Mouse (Mus musculus) small intestine, adult 2 months (tissue): ENCODE measurements around the gene Ints12.

Experiments used
- CTCF ChIP-seq: fragments of 200-500 bp; IDR thresholded peaks from 2 replicates; pipeline ENCODE4 v1.5.1; 2012; ENCODE audit warnings: low read depth, mild to moderate bottlenecking, control low read depth, inconsistent platforms, low read length, moderate library complexity, mixed read lengths; ENCODE audit not compliant: insufficient replicate concordance, insufficient read length; ENCODE audit errors: extremely low read depth
- POLR2A ChIP-seq: fragments of 200-500 bp; IDR thresholded peaks from 2 replicates; pipeline ENCODE4 v1.6.1; 2012; ENCODE audit warnings: low read depth, mild to moderate bottlenecking, control low read depth, inconsistent platforms, low read length, moderate library complexity

DNA sequence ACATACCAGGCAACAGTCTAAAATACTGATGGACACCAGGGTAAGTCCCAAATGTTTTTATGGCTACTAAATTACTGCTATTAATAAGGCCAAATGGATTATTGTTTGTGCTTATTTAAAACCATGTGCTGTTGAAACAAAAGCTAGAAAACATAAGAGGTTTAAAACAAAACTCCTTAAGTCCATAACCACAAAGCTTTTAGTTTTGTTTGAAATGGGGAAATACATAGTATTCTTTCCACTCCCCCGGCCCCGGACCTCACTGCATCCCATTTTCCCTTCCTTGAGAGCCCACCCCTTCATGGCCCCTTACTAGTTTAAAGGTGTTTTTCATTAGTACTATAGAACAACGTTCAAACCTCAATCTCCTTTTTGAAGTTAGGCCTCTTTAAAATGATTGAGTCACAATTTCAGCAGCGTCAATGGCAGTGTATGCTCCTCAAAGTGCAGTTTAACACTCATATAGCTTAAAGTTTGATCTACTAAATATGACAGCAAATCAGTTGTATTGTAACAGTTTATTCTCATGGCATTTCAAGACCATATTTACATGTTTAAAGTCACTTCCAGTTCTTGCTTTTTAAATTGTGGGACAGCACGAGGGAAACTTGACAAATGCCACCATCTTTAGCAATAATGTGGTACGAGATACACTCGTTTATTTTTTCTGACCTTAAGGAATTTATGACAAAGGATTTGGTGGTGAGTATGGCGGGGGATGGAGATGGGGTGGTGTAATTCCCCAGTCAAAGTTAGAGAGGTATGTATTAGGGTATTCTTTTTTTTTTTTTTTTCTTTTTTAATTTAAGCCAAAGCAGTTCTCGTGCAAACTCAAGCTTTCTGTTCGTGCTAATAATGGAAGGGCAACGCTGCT lies 1.2 kb upstream of the Ints12 start:
- TF ChIP-seq CTCF (no peak), POLR2A (no peak)
